Mouse (Mus musculus) spleen, adult 2 months (tissue): ENCODE data around the gene Cuedc2.

Experiments used
- CTCF ChIP-seq: fragments of 200-500 bp; IDR thresholded peaks from 2 replicates; pipeline ENCODE4 v1.5.1; 2011; ENCODE audit warnings: mild to moderate bottlenecking, inconsistent platforms; ENCODE audit not compliant: insufficient read depth, insufficient read length, insufficient replicate concordance; ENCODE audit errors: extremely low read depth
- POLR2A ChIP-seq: fragments of 200-500 bp; IDR thresholded peaks from 2 replicates; pipeline ENCODE4 v1.6.1; 2011; ENCODE audit warnings: low read depth, low read length, inconsistent platforms

DNA sequence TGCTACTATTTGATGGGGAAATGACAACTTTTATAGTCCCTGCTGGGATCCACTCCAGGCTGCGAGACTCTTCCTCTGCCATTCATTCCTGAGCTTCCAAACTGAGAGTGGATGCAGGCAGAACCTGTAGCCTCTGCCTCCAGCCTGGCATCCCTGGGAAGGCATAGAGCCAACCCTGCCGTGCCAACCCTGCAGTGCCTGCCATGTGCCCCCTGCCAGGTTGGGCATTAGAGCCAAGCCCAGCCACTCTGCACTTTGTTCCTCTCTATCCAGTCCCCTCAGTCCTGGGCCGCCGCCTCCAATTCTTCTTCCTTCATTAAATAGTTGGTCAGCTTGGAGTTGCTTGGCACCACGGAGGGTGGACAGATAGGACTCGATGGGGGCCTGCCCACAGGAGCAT, 52.5 kb downstream of the Cuedc2 start:
- TF ChIP-seq CTCF (no peak), POLR2A (no peak)
